Mouse (Mus musculus): Measurements from ENCODE around the gene Slc43a2.

DNA sequence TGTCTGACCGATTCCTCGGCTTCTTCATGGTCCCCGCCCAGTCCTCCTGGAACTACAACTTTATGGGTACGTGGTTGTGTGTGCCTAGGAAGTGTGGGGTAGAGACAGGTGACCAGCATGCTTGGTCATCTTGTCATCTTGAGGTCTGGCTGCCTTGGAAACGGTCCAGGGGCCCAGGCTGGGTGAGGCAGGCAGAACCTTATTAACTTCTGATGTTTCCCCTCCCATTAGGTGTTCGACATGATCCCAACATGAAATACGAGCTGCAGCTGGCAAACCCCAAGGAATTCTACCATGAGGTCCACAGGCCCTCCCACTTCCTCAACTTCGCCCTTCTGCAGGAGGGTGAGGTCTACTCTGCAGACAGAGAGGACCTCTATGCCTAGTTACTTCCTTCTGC lies 22.6 kb upstream of the Slc43a2 start:
- TF ChIP-seq CTCF (IDR thresholded peaks at IDR 0.05; ENCODE audit: low read depth) (no peak), EP300 (optimal IDR thresholded peaks at IDR 0.05) (no peak)

Measured in stomach, postnatal 0 days (tissue).